Mouse (Mus musculus): ENCODE results near the gene Emilin2.

The Emilin2 gene

GRCm38 (mm10) chr17:71300338-71300737, 11.4 kb downstream of the Emilin2 start:
- peak; percentile 45 for DNase-seq (ENCODE audit: low spot score)

GRCm38 (mm10) chr17:71299879-71300278, 11.9 kb downstream of the Emilin2 start:
- no peak for DNase-seq (ENCODE audit: low spot score)

GRCm38 (mm10) chr17:71294570-71294969, 17.2 kb downstream of the Emilin2 start:
- no peak for DNase-seq (ENCODE audit: low spot score)

- DNase-seq (ENCODE audit: low spot score) = no peak
Measured at GRCm38 (mm10) chr17:71292897-71293296, 18.9 kb downstream of the Emilin2 start.

- no peak for DNase-seq (ENCODE audit: low spot score)
Measured at GRCm38 (mm10) chr17:71291897-71292420, 19.8 kb downstream of the Emilin2 start.

GRCm38 (mm10) chr17:71290486-71291410, 21.0 kb downstream of the Emilin2 start:
- DNase-seq (ENCODE audit: low spot score) = no peak

GRCm38 (mm10) chr17:71289572-71290176, 22.1 kb downstream of the Emilin2 start:
- no peak for DNase-seq (ENCODE audit: low spot score)

- no peak for DNase-seq (ENCODE audit: low spot score)
Measured at GRCm38 (mm10) chr17:71288808-71289548, 22.8 kb downstream of the Emilin2 start.

- no peak for DNase-seq (ENCODE audit: low spot score)
Measured at GRCm38 (mm10) chr17:71288145-71288758, 23.5 kb downstream of the Emilin2 start.

- no peak for DNase-seq (ENCODE audit: low spot score)
Measured at GRCm38 (mm10) chr17:71287586-71287985, 24.2 kb downstream of the Emilin2 start.

- DNase-seq (ENCODE audit: low spot score) = no peak
Measured at GRCm38 (mm10) chr17:71285929-71286328, 25.8 kb downstream of the Emilin2 start.

GRCm38 (mm10) chr17:71284890-71285289, 26.9 kb downstream of the Emilin2 start:
- no peak for DNase-seq (ENCODE audit: low spot score)

- DNase-seq (ENCODE audit: low spot score) = no peak
Measured at GRCm38 (mm10) chr17:71283237-71283636, 28.5 kb downstream of the Emilin2 start.

- no peak for DNase-seq (ENCODE audit: low spot score)
Measured at GRCm38 (mm10) chr17:71282716-71283115, 29.1 kb downstream of the Emilin2 start.

GRCm38 (mm10) chr17:71277701-71278491, 33.9 kb downstream of the Emilin2 start:
- DNase-seq (ENCODE audit: low spot score) = no peak

- no peak for DNase-seq (ENCODE audit: low spot score)
Measured at GRCm38 (mm10) chr17:71276771-71277170, 35.0 kb downstream of the Emilin2 start.

GRCm38 (mm10) chr17:71273901-71274300, 37.9 kb downstream of the Emilin2 start:
- DNase-seq (ENCODE audit: low spot score) = no peak

GRCm38 (mm10) chr17:71268599-71268998, 43.2 kb downstream of the Emilin2 start:
- DNase-seq (ENCODE audit: low spot score) = no peak

- no peak for DNase-seq (ENCODE audit: low spot score)
Measured at GRCm38 (mm10) chr17:71268152-71268551, 43.6 kb downstream of the Emilin2 start.

GRCm38 (mm10) chr17:71267374-71267773, 44.4 kb downstream of the Emilin2 start:
- DNase-seq (ENCODE audit: low spot score) = no peak

All from ovary, adult 18-20 months (tissue).